9 mouse cellular contexts compared by ENCODE assay signal in the genomic region with DNA sequence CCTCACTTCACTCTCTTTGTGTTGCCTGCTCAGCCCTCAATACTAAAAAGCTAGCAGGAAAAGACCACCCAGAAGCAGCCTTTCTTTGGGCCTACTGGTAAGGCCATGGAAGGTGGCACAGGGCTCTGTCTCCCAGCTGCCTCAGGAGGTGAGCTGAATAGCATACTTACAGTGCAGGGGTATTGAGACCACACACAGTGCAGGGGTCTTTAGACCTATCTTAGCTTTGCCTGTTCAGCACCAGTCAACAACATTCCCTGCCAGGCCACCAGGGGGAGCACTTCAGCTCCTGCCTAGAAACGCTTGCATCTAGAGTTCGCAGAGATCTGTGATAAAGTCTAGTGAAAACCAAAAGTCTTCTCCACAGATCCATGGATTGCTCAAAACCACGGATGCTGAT. TPM values are rescaled to one million over a fixed set of nuclear protein-coding genes. Genes with fewer than 3 reads are reported as not detected.
DNase-seq lines count a peak whose midpoint lies in the region; ATAC-seq and TF ChIP-seq lines count a peak whose summit lies in the region.
"Had no signal": no experiment of that assay in that cellular context is flagged by ENCODE, and none has a peak within 500 bp of the region (broad histone marks: within the 10 kb centered on the region; RNA-seq: fewer than 3 reads in every experiment).

No protein-coding gene starts in this region.

- 0 out of 2 replicates have a peak, but pooled peaks have one; percentile 53 for ATAC-seq in erythroblast, adult 5-6 weeks (replicated peaks; ENCODE audit: low FRiP score, poor library complexity, severe bottlenecking)
- ATAC-seq in hindbrain, embryonic 15.5 days (ENCODE audit: low FRiP score, low read depth): peak; percentile 56; the same call in 1 of the 2 replicates

- TF ChIP-seq CTCF in spleen, adult 2 months (IDR thresholded peaks at IDR 0.05; ENCODE audit: extremely low read depth, insufficient read depth, insufficient read length, insufficient replicate concordance): peak; percentile 85; the same call in 1 of the 2 replicates

- WGBS in heart, embryonic 10.5 days: 22% methylated on average over 3 of the region's 3 CpGs
- 26% methylated on average over 3 of the region's 3 CpGs for WGBS in hindbrain, embryonic 15.5 days
- WGBS in spleen, adult 2 months: 5% methylated on average over 3 of the region's 3 CpGs

- peaks cover 7% of the 10 kb centered on the region for H3K9me3 ChIP-seq in heart, embryonic 10.5 days
- no peaks in the 10 kb centered on the region for H3K9me3 ChIP-seq in hindbrain, embryonic 15.5 days

- DNase-seq in heart, adult 18-20 months: peak; percentile 44 to 81
- no peak for DNase-seq in heart, embryonic 10.5 days (ENCODE audit: low spot score)
- DNase-seq in adrenal gland, postnatal 4 days (ENCODE audit: low spot score in 2 of 2): peak; percentile 36 to 49
- peak; percentile 45 to 81 for DNase-seq in layer of hippocampus, postnatal 25 days (ENCODE audit: extremely low spot score in 1 of 2, low spot score in 1 of 2)
- DNase-seq in mesoderm, embryonic 11.5 days (ENCODE audit: low read depth, low spot score): peak; percentile 81
- DNase-seq in spleen, adult 2 months (ENCODE audit: low read depth in 1 of 2, low spot score in 2 of 2): peak in 1 of 2 experiments; percentile 57

- no peaks in the 10 kb centered on the region for H3K36me3 ChIP-seq in heart, embryonic 10.5 days
- H3K36me3 ChIP-seq in hindbrain, embryonic 15.5 days: no peaks in the 10 kb centered on the region
- no peaks in the 10 kb centered on the region for H3K36me3 ChIP-seq in spleen, adult 2 months (ENCODE audit: control insufficient read depth, insufficient read depth, low read length)

- H3K4me2 ChIP-seq in hindbrain, embryonic 15.5 days: no peak overlapping the region

- H3K9ac ChIP-seq in hindbrain, embryonic 15.5 days: no peak overlapping the region

- no peaks in the 10 kb centered on the region for H3K4me1 ChIP-seq in heart, embryonic 10.5 days
- no peaks in the 10 kb centered on the region for H3K4me1 ChIP-seq in hindbrain, embryonic 15.5 days (replicated peaks)
- no peaks in the 10 kb centered on the region for H3K4me1 ChIP-seq in spleen, adult 2 months (ENCODE audit: control insufficient read depth, insufficient read depth, insufficient read length)

- no peak for TF ChIP-seq POLR2A in spleen, adult 2 months (IDR thresholded peaks at IDR 0.05; ENCODE audit: low read depth, low read length)

- no peak overlapping the region for H3K4me3 ChIP-seq in heart, embryonic 10.5 days
- no peak overlapping the region for H3K4me3 ChIP-seq in hindbrain, embryonic 15.5 days
- H3K4me3 ChIP-seq in spleen, adult 2 months (ENCODE audit: extremely low read depth, insufficient read depth, insufficient read length): no peak overlapping the region
- H3K4me3 ChIP-seq: megakaryocyte, embryonic 14.5 days had no signal

- peaks cover 29% of the 10 kb centered on the region; the same call in 1 of the 2 replicates for H3K27me3 ChIP-seq in heart, embryonic 10.5 days (ENCODE audit: insufficient read depth, poor library complexity, severe bottlenecking)
- H3K27me3 ChIP-seq in hindbrain, embryonic 15.5 days: no peaks in the 10 kb centered on the region
- H3K27me3 ChIP-seq in spleen, adult 2 months (ENCODE audit: control insufficient read depth, insufficient read depth, low read length): no peaks in the 10 kb centered on the region

- no peak overlapping the region for H3K27ac ChIP-seq in heart, embryonic 10.5 days
- H3K27ac ChIP-seq in hindbrain, embryonic 15.5 days (replicated peaks): no peak overlapping the region
- no peak overlapping the region for H3K27ac ChIP-seq in spleen, adult 2 months (ENCODE audit: insufficient read depth, low read length)

RNA-seq across cellular contexts. Expression of a gene that starts 19.0 kb away (rescaled TPM):
- total RNA-seq in heart, adult 18-20 months (2021): not detected
- 0.05 and 0.06 TPM in 2 replicates for polyA plus RNA-seq in heart, embryonic 10.5 days (2016; fragmentation: Nextera tagmentation; extraction: Ambion mirVana)
- under 1 TPM in 1 of 2 experiments, not detected in 1; 0.06 TPM for total RNA-seq in adrenal gland, postnatal 4 days (2021)
- not detected in 2 replicates for total RNA-seq in erythroblast, adult 5-6 weeks (2015; ENCODE audit: low replicate concordance)
- 0.28 TPM in 1 of 2 replicates, not detected in the other for total RNA-seq in erythroblast, adult 5-6 weeks (2017; ENCODE audit: low replicate concordance)
- 0.08 and 0.13 TPM in 2 replicates for polyA plus RNA-seq in hindbrain, embryonic 15.5 days (2015; fragmentation: Nextera tagmentation; extraction: Ambion mirVana)
- under 1 TPM in 1 of 2 experiments, not detected in 1; 0.05 TPM for total RNA-seq in layer of hippocampus, postnatal 25 days (2021)
- polyA plus RNA-seq in spleen, adult 2 months (2012; rRNA removed): not detected in 2 replicates

RNA-seq across cellular contexts. Expression of a gene that starts 21.2 kb away (rescaled TPM):
- total RNA-seq in heart, adult 18-20 months (2021): 10 to 100 TPM; 28.9 to 32.8 TPM
- 101 and 140 TPM in 2 replicates for polyA plus RNA-seq in heart, embryonic 10.5 days (2016; fragmentation: Nextera tagmentation; extraction: Ambion mirVana)
- 100 to 1,000 TPM; 102 to 119 TPM for total RNA-seq in adrenal gland, postnatal 4 days (2021)
- total RNA-seq in erythroblast, adult 5-6 weeks (2015; ENCODE audit: low replicate concordance): 12.5 and 30.1 TPM in 2 replicates
- 22.2 and 30.7 TPM in 2 replicates for total RNA-seq in erythroblast, adult 5-6 weeks (2017; ENCODE audit: low replicate concordance)
- polyA plus RNA-seq in hindbrain, embryonic 15.5 days (2015; fragmentation: Nextera tagmentation; extraction: Ambion mirVana): 76.5 and 81.8 TPM in 2 replicates
- 10 to 100 TPM; 43.5 to 53.4 TPM for total RNA-seq in layer of hippocampus, postnatal 25 days (2021)
- 49.5 and 52.2 TPM in 2 replicates for polyA plus RNA-seq in spleen, adult 2 months (2012; rRNA removed)

RNA-seq across cellular contexts. Expression of a gene that starts 31.0 kb away (rescaled TPM):
- 10 to 100 TPM; 26.0 to 32.6 TPM for total RNA-seq in heart, adult 18-20 months (2021)
- 9.9 and 10.4 TPM in 2 replicates for polyA plus RNA-seq in heart, embryonic 10.5 days (2016; fragmentation: Nextera tagmentation; extraction: Ambion mirVana)
- total RNA-seq in adrenal gland, postnatal 4 days (2021): 10 to 100 TPM; 40.9 to 41.9 TPM
- total RNA-seq in erythroblast, adult 5-6 weeks (2015; ENCODE audit: low replicate concordance): 2.1 and 4.6 TPM in 2 replicates
- total RNA-seq in erythroblast, adult 5-6 weeks (2017; ENCODE audit: low replicate concordance): 6.4 and 6.6 TPM in 2 replicates
- 14.0 and 14.9 TPM in 2 replicates for polyA plus RNA-seq in hindbrain, embryonic 15.5 days (2015; fragmentation: Nextera tagmentation; extraction: Ambion mirVana)
- 10 to 100 TPM; 41.7 to 49.8 TPM for total RNA-seq in layer of hippocampus, postnatal 25 days (2021)
- polyA plus RNA-seq in spleen, adult 2 months (2012; rRNA removed): 22.4 and 29.4 TPM in 2 replicates
